Mouse (Mus musculus) Muller cell, postnatal 12 days (primary cell): ENCODE data around the gene Brdt.

ENCODE experiments used
- DNase-seq: peaks from one replicate; pipeline ENCODE4 v3.0.0-alpha.2; 2015; ENCODE audit errors: inconsistent ontology term

Brdt gene

DNA sequence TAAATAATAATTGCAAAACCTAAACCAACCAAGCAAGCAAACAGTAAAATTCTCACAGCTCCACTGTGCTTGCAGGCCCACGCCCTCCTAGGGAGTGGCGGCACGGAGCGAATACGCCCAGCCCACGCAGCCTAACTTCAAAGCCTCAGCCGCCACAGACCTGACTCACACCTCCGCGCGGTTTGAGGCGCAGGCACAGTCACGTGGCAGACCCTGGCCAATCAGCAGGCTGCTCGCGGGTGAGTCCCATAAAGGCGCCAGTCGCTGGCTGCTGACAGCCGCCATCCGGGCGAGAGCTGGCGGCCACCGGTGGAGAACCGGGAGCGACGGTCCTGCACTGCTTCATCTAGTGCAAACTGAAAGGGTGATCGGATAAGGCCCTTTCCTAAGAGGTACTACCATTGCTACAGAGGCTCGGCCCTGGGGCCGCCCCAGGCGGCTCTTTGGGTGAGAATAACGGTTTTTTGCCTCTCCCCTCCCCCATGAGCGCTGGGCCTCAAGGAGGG lies at the start of gene Brdt:
Gene Brdt, plus strand, starts transcription at position 244 of the 506 bp plus-strand sequence.
- DNase-seq = no peak

- no peak for DNase-seq
Measured at GRCm38 (mm10) chr5:107282561-107283307, 48.2 kb upstream of the Brdt start.

GRCm38 (mm10) chr5:107283935-107284524 lies 46.9 kb upstream of the Brdt start:
- DNase-seq = peak; percentile 9

- DNase-seq = no peak
Measured at GRCm38 (mm10) chr5:107285563-107285962, 45.4 kb upstream of the Brdt start.

GRCm38 (mm10) chr5:107287254-107287907 lies 43.6 kb upstream of the Brdt start:
- DNase-seq = peak; percentile 41

DNA sequence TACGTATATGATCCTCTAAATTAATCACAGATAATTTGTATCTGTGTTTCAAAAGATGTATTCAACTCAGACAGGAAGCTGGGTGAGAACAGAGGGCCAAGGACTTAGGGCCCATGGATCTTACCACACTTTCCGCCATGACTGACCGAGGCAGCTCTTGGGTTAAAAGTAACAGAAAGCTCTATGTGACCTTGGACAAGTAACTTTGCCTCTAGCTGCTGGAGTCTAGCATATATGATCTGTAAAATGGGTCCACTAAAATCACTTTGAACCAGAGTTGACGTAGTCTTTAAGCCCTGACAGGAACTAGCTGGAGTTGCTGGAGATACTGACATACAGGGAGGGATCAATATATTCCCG lies 43.1 kb upstream of the Brdt start:
- no peak for DNase-seq

- DNase-seq = peak; percentile 59
Measured at GRCm38 (mm10) chr5:107288427-107289233, 42.3 kb upstream of the Brdt start.

DNA sequence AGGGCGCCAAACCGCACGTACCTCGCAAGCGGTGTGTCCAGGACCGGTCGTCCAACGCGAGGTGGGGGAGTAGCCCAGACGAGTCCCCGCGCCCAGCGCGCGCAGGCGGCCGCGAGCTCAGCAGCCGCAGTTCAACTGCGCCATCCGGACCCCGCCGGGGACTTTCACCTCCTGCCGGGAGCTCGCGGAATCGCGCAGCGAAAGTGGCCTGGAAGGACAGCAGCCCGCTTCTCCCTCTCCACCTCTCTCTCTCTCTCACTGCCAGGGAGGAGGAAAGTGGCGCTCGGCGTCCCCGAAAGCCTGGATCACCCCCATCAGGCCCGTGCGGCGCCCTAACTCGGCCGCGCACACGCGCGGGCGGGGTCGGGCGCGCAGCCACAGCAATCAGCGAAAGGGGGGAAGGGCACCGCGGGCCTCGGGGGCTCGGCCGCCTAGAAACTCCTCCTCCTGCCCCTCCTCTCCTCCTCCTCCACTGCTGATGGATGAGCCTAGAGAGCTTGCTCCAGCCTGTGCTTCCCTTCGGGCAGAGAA lies 41.7 kb upstream of the Brdt start, which contains the start of gene Tgfbr3:
Gene Tgfbr3, minus strand, starts transcription at position 396 of the 531 bp plus-strand sequence.
- DNase-seq = peak; percentile 92

DNA sequence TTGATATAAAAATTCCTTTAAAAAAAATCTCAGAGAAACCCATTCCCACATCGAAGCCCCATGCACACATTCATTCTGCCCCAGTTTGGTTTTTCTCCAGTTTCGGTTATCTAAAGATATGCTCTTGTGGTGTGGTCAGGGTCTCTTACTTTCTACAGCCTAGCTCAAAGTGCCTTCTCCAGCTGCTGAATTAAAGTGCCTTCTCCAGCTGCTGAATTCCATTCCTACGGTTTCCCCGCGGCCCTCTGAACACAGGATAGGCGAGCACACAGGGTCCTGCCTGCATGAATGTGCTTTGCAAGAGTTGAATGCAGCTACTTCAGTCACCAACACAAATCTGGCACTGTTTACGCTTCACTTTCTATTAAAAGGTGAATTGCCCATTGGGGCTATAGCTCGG lies 41.0 kb upstream of the Brdt start:
- DNase-seq = no peak

DNA sequence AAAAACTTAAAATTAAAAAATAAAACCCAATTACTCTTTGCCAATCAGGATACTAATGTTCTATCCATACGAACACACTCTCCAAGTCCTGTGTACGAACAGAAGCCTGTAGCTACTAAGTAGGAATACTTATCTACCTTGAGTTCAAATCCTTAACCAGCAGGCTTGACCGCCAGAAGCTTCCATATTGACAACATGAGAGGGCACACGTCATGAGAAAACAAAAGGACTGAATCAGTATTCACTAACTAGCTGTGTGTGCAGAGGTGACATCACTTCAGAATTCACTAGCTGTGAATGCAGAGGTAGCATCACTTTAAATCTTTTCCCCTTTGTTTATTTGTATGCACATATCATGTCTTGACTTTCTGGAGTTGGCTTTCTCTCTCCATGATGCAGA lies 36.9 kb upstream of the Brdt start:
- no peak for DNase-seq

- peak; percentile 36 for DNase-seq
Measured at GRCm38 (mm10) chr5:107295061-107295816, 35.7 kb upstream of the Brdt start.

GRCm38 (mm10) chr5:107295817-107296511 lies 35.0 kb upstream of the Brdt start:
- no peak for DNase-seq

DNA sequence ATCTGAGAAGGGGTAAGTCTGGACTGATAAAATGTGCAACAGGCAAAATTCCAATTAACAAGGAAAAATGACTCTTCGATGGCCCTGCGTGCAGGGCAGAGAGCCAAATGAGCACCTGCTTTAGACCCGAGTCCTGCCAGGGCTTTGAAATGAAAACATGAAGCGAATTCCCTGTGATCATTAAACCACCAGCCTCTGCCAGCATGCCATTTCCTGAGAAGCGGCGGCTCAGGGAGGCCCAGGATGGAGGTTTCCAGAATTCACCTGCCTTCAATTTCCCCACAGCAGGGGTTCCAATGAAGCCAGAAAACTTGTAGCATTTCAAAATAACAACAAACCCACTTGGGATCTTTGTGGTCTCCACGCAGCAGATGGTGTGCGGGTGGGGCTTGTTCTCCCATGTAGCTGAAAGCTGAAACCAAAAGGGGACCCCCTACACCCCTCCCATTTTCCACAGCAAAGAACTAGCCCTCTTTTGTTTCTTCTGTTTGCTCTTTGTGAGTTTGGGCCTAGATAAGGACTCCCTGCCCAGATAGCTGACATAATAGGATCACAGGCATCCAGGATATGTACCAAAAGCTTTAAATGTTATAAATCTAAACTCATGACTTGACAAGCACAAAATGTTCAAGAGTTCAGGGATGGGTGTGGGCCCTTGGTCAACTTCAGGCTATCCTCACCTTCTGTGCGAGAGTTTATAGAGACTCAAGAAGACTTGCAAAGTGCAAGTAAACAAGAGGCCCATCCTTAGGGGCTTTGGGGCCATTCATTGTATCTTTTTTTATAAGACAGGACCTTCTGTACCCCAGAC lies 34.2 kb upstream of the Brdt start:
- DNase-seq = no peak

- no peak for DNase-seq
Measured at GRCm38 (mm10) chr5:107298854-107299253, 32.1 kb upstream of the Brdt start.

GRCm38 (mm10) chr5:107303350-107303861 lies 27.6 kb upstream of the Brdt start:
- DNase-seq = no peak

DNA sequence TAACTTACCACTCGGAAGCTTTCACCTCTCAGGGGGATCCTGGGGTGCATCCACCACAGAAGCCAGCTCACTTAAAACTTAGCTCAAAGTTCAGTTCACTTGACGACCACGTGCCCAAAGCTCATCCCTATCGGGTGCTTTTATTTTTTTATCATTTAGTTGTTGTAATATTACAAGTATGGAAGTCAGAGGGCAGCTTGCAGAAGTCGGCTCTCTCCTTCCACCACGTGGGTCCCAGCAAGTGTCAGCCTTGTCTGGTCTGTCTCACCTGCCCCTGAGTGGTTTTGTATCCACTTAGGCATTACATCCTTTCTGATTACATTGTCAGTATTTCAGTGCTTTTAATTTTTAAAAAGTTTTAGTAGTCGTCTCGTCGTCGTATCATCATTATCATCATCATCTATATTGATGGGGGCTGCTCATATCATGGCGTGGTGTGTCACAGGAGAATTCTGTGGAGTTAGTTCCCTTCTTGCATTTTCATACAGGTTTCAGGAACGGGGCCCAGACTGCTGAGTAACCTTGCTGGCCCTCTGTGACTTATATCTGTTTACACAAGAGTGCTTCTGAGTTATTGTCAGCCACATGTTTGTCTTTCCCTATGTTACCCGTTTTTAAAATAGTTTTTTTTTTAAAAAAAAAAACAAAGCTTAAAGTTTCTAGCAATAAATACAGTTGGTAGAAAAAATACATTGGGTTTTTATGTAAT lies 26.7 kb upstream of the Brdt start:
- no peak for DNase-seq

GRCm38 (mm10) chr5:107307432-107307831 lies 23.5 kb upstream of the Brdt start:
- DNase-seq = no peak

DNA sequence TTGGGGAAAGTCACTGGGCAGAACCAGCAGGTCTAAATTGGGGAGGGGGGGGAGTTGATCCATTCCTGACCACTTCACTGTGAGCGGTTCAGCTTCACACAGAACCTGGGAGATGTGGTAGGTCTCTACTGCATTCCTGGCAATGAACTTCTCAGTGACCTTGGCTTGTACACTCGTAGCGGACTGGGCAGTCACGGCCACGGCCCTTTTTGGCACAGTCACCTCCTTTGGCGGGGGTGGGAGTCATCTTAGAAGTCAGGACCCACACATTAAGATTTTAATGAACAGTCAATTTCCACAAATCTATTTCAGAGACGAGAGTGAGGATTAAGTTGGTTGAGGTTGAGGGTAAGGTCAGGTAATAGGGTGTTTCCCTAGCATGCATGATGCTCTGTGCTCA lies 13.8 kb upstream of the Brdt start:
- no peak for DNase-seq

- DNase-seq = peak; percentile 12
Measured at GRCm38 (mm10) chr5:107320703-107321102, 10.3 kb upstream of the Brdt start.
